Mouse (Mus musculus): ENCODE measurements around the gene 4933400A11Rik. TPM values are rescaled to one million over a fixed set of nuclear protein-coding genes. Genes with fewer than 3 reads are reported as not detected.

Gene 4933400A11Rik
- polyA plus RNA-seq, 1 experiment from 2014 or later: not detected

- no peak overlapping the region for H3K4me3 ChIP-seq (ENCODE audit: low read depth, low read length)
- no peaks in the 10 kb centered on the region for H3K9me3 ChIP-seq (replicated peaks; ENCODE audit: control insufficient read depth, low read length)
- no peak overlapping the region for H3K9ac ChIP-seq (replicated peaks; ENCODE audit: low read length)
- no peaks in the 10 kb centered on the region for H3K27me3 ChIP-seq (ENCODE audit: control insufficient read depth, insufficient read depth, low read length)
- ATAC-seq (replicated peaks; ENCODE audit: insufficient number of reproducible peaks, low FRiP score, low TSS enrichment, low read depth) (no peak), DNase-seq (ENCODE audit: low spot score) (no peak)
- H3K27ac ChIP-seq (replicated peaks; ENCODE audit: low read depth, low read length): no peak overlapping the region
- 69% methylated on average over 5 of the region's 5 CpGs for WGBS
- no peak overlapping the region for H3K4me2 ChIP-seq (ENCODE audit: low read depth, low read length)
- no peaks in the 10 kb centered on the region for H3K4me1 ChIP-seq (ENCODE audit: control insufficient read depth, insufficient read depth, low read length)
- H3K36me3 ChIP-seq (replicated peaks; ENCODE audit: control insufficient read depth, insufficient read depth, low read depth, low read length): no peaks in the 10 kb centered on the region
Measured at GRCm38 (mm10) chrX:169805791-169806190, 26.4 kb upstream of the 4933400A11Rik start.

- no peaks in the 10 kb centered on the region for H3K36me3 ChIP-seq (replicated peaks; ENCODE audit: control insufficient read depth, insufficient read depth, low read depth, low read length)
- no peaks in the 10 kb centered on the region for H3K4me1 ChIP-seq (ENCODE audit: control insufficient read depth, insufficient read depth, low read length)
- 38% methylated on average over 4 of the region's 4 CpGs for WGBS
- no peak overlapping the region for H3K4me3 ChIP-seq (ENCODE audit: low read depth, low read length)
- H3K27me3 ChIP-seq (ENCODE audit: control insufficient read depth, insufficient read depth, low read length): no peaks in the 10 kb centered on the region
- H3K9me3 ChIP-seq (replicated peaks; ENCODE audit: control insufficient read depth, low read length): no peaks in the 10 kb centered on the region
- no peak overlapping the region for H3K4me2 ChIP-seq (ENCODE audit: low read depth, low read length)
- DNase-seq (ENCODE audit: low spot score) (no peak), ATAC-seq (replicated peaks; ENCODE audit: insufficient number of reproducible peaks, low FRiP score, low TSS enrichment, low read depth) (no peak)
- H3K9ac ChIP-seq (replicated peaks; ENCODE audit: low read length): no peak overlapping the region
- H3K27ac ChIP-seq (replicated peaks; ENCODE audit: low read depth, low read length): no peak overlapping the region
Measured at GRCm38 (mm10) chrX:169800238-169800637, 20.8 kb upstream of the 4933400A11Rik start.

- Histone ChIP-seq H3K9ac (replicated peaks; ENCODE audit: low read length) (peak overlapping the region; percentile 34; the same call in 1 of the 2 replicates), H3K4me3 (ENCODE audit: low read depth, low read length) (peak overlapping the region; percentile 25; the same call in 1 of the 2 replicates), H3K36me3 (replicated peaks; ENCODE audit: control insufficient read depth, insufficient read depth, low read depth, low read length) (no peaks in the 10 kb centered on the region), H3K4me2 (ENCODE audit: low read depth, low read length) (no peak overlapping the region), H3K9me3 (replicated peaks; ENCODE audit: control insufficient read depth, low read length) (no peaks in the 10 kb centered on the region), H3K27me3 (ENCODE audit: control insufficient read depth, insufficient read depth, low read length) (no peaks in the 10 kb centered on the region), H3K4me1 (ENCODE audit: control insufficient read depth, insufficient read depth, low read length) (no peaks in the 10 kb centered on the region), H3K27ac (replicated peaks; ENCODE audit: low read depth, low read length) (no peak overlapping the region)
- 8% methylated on average over 11 of the region's 11 CpGs for WGBS
- ATAC-seq (replicated peaks; ENCODE audit: insufficient number of reproducible peaks, low FRiP score, low TSS enrichment, low read depth) (0 out of 2 replicates have a peak, but pooled peaks have one; percentile 65), DNase-seq (ENCODE audit: low spot score) (peak; percentile 77)
Measured at GRCm38 (mm10) chrX:169798987-169799680, 19.7 kb upstream of the 4933400A11Rik start.

- Histone ChIP-seq H3K9ac (replicated peaks; ENCODE audit: low read length) (no peak overlapping the region), H3K27ac (replicated peaks; ENCODE audit: low read depth, low read length) (no peak overlapping the region), H3K4me3 (ENCODE audit: low read depth, low read length) (no peak overlapping the region), H3K36me3 (replicated peaks; ENCODE audit: control insufficient read depth, insufficient read depth, low read depth, low read length) (no peaks in the 10 kb centered on the region), H3K27me3 (ENCODE audit: control insufficient read depth, insufficient read depth, low read length) (no peaks in the 10 kb centered on the region), H3K4me2 (ENCODE audit: low read depth, low read length) (no peak overlapping the region), H3K4me1 (ENCODE audit: control insufficient read depth, insufficient read depth, low read length) (no peaks in the 10 kb centered on the region), H3K9me3 (replicated peaks; ENCODE audit: control insufficient read depth, low read length) (no peaks in the 10 kb centered on the region)
- WGBS: 74% methylated on average over 3 of the region's 3 CpGs
- ATAC-seq (replicated peaks; ENCODE audit: insufficient number of reproducible peaks, low FRiP score, low TSS enrichment, low read depth) (no peak), DNase-seq (ENCODE audit: low spot score) (no peak)
Measured at GRCm38 (mm10) chrX:169797148-169797547, 17.7 kb upstream of the 4933400A11Rik start.

GRCm38 (mm10) chrX:169794831-169795311, 15.4 kb upstream of the 4933400A11Rik start:
- Histone ChIP-seq H3K9me3 (replicated peaks; ENCODE audit: control insufficient read depth, low read length) (no peaks in the 10 kb centered on the region), H3K9ac (replicated peaks; ENCODE audit: low read length) (no peak overlapping the region), H3K36me3 (replicated peaks; ENCODE audit: control insufficient read depth, insufficient read depth, low read depth, low read length) (no peaks in the 10 kb centered on the region), H3K4me1 (ENCODE audit: control insufficient read depth, insufficient read depth, low read length) (no peaks in the 10 kb centered on the region), H3K4me3 (ENCODE audit: low read depth, low read length) (no peak overlapping the region), H3K27me3 (ENCODE audit: control insufficient read depth, insufficient read depth, low read length) (no peaks in the 10 kb centered on the region), H3K27ac (replicated peaks; ENCODE audit: low read depth, low read length) (no peak overlapping the region), H3K4me2 (ENCODE audit: low read depth, low read length) (no peak overlapping the region)
- ATAC-seq (replicated peaks; ENCODE audit: insufficient number of reproducible peaks, low FRiP score, low TSS enrichment, low read depth) (no peak), DNase-seq (ENCODE audit: low spot score) (peak; percentile 22)
- 49% methylated on average over 7 of the region's 7 CpGs for WGBS

GRCm38 (mm10) chrX:169794421-169794820, 15.0 kb upstream of the 4933400A11Rik start:
- Histone ChIP-seq H3K4me1 (ENCODE audit: control insufficient read depth, insufficient read depth, low read length) (no peaks in the 10 kb centered on the region), H3K4me3 (ENCODE audit: low read depth, low read length) (no peak overlapping the region), H3K27me3 (ENCODE audit: control insufficient read depth, insufficient read depth, low read length) (no peaks in the 10 kb centered on the region), H3K4me2 (ENCODE audit: low read depth, low read length) (no peak overlapping the region), H3K9ac (replicated peaks; ENCODE audit: low read length) (no peak overlapping the region), H3K36me3 (replicated peaks; ENCODE audit: control insufficient read depth, insufficient read depth, low read depth, low read length) (no peaks in the 10 kb centered on the region), H3K9me3 (replicated peaks; ENCODE audit: control insufficient read depth, low read length) (no peaks in the 10 kb centered on the region), H3K27ac (replicated peaks; ENCODE audit: low read depth, low read length) (no peak overlapping the region)
- DNase-seq (ENCODE audit: low spot score): no peak
- WGBS: 54% methylated on average over 4 of the region's 4 CpGs
- ATAC-seq (replicated peaks; ENCODE audit: insufficient number of reproducible peaks, low FRiP score, low TSS enrichment, low read depth): no peak

GRCm38 (mm10) chrX:169792879-169793278, 13.4 kb upstream of the 4933400A11Rik start:
- WGBS: 13% methylated on average over 1 of the region's 1 CpGs

GRCm38 (mm10) chrX:169789702-169790101, 10.3 kb upstream of the 4933400A11Rik start:
- 85% methylated on average over 5 of the region's 5 CpGs for WGBS

More at GRCm38 (mm10) chrX:169792879-169793278, 13.4 kb upstream of the 4933400A11Rik start:
- Histone ChIP-seq H3K4me1 (ENCODE audit: control insufficient read depth, insufficient read depth, low read length) (no peaks in the 10 kb centered on the region), H3K9ac (replicated peaks; ENCODE audit: low read length) (no peak overlapping the region), H3K36me3 (replicated peaks; ENCODE audit: control insufficient read depth, insufficient read depth, low read depth, low read length) (no peaks in the 10 kb centered on the region), H3K9me3 (replicated peaks; ENCODE audit: control insufficient read depth, low read length) (no peaks in the 10 kb centered on the region), H3K27me3 (ENCODE audit: control insufficient read depth, insufficient read depth, low read length) (no peaks in the 10 kb centered on the region), H3K4me2 (ENCODE audit: low read depth, low read length) (no peak overlapping the region), H3K4me3 (ENCODE audit: low read depth, low read length) (no peak overlapping the region), H3K27ac (replicated peaks; ENCODE audit: low read depth, low read length) (no peak overlapping the region)
- DNase-seq (ENCODE audit: low spot score): peak; percentile 21
- ATAC-seq (replicated peaks; ENCODE audit: insufficient number of reproducible peaks, low FRiP score, low TSS enrichment, low read depth): peak; percentile 84; the same call in 1 of the 2 replicates

More at GRCm38 (mm10) chrX:169789702-169790101, 10.3 kb upstream of the 4933400A11Rik start:
- no peak for DNase-seq (ENCODE audit: low spot score)
- ATAC-seq (replicated peaks; ENCODE audit: insufficient number of reproducible peaks, low FRiP score, low TSS enrichment, low read depth): no peak
- H3K9me3 ChIP-seq (replicated peaks; ENCODE audit: control insufficient read depth, low read length): no peaks in the 10 kb centered on the region
- H3K9ac ChIP-seq (replicated peaks; ENCODE audit: low read length): no peak overlapping the region
- H3K27ac ChIP-seq (replicated peaks; ENCODE audit: low read depth, low read length): no peak overlapping the region
- H3K4me3 ChIP-seq (ENCODE audit: low read depth, low read length): no peak overlapping the region
- no peaks in the 10 kb centered on the region for H3K36me3 ChIP-seq (replicated peaks; ENCODE audit: control insufficient read depth, insufficient read depth, low read depth, low read length)
- H3K27me3 ChIP-seq (ENCODE audit: control insufficient read depth, insufficient read depth, low read length): no peaks in the 10 kb centered on the region
- H3K4me1 ChIP-seq (ENCODE audit: control insufficient read depth, insufficient read depth, low read length): no peaks in the 10 kb centered on the region
- no peak overlapping the region for H3K4me2 ChIP-seq (ENCODE audit: low read depth, low read length)

Data from embryonic facial prominence, embryonic 11.5 days (tissue).